Mouse (Mus musculus) lung, embryonic 14.5 days (tissue): Measurements from ENCODE around the gene Prrg2. TPM values are rescaled to one million over a fixed set of nuclear protein-coding genes. Genes with fewer than 3 reads are reported as not detected.

Experiments
- ATAC-seq: fragments of 200-750 bp; cut with Nextera tagmentation; 2 replicates; pipeline ENCODE4 v1.8.0; 2017; ENCODE audit warnings: mild to moderate bottlenecking, moderate TSS enrichment, moderate library complexity; ENCODE audit not compliant: insufficient read depth
- DNase-seq: peaks from one replicate; pipeline ENCODE4 v3.0.0-alpha.2; 2015
- H3K27ac ChIP-seq: fragments of 300-500 bp; sonication (generic); 2 replicates; pipeline ENCODE4 v1.5.1; 2014; ENCODE audit warnings: low read depth, mild to moderate bottlenecking, moderate library complexity
- H3K27me3 ChIP-seq: fragments of 300-500 bp; sonication (generic); 2 replicates; pipeline ENCODE4 v1.6.1; 2014; ENCODE audit warnings: low read length, control low read depth; ENCODE audit not compliant: insufficient read depth
- H3K36me3 ChIP-seq: fragments of 300-500 bp; sonication (generic); 2 replicates; pipeline ENCODE4 v1.6.1; 2014; ENCODE audit warnings: control low read depth; ENCODE audit not compliant: insufficient read depth
- H3K4me1 ChIP-seq: fragments of 300-500 bp; sonication (generic); 2 replicates; pipeline ENCODE4 v1.6.1; 2014; ENCODE audit warnings: antibody characterized with exemption, control low read depth; ENCODE audit not compliant: insufficient read depth
- H3K4me2 ChIP-seq: fragments of 300-500 bp; sonication (generic); 2 replicates; pipeline ENCODE4 v1.6.1; 2014; ENCODE audit warnings: mild to moderate bottlenecking
- H3K4me3 ChIP-seq: fragments of 300-500 bp; sonication (generic); 2 replicates; pipeline ENCODE4 v1.5.1; 2014; ENCODE audit warnings: low read depth, low read length
- H3K9ac ChIP-seq: fragments of 300-500 bp; sonication (generic); 2 replicates; pipeline ENCODE4 v1.6.1; 2014
- H3K9me3 ChIP-seq: fragments of 300-500 bp; sonication (generic); 2 replicates; pipeline ENCODE4 v1.6.1; 2016; ENCODE audit warnings: low read depth, low read length, control low read depth
- CTCF ChIP-seq: IDR thresholded peaks from 2 replicates; pipeline ENCODE4 v1.5.1; 2016; ENCODE audit warnings: antibody characterized with exemption, low read depth
- WGBS: fragments of 180-500 bp; shearing (Covaris S2); extraction: QIAGEN DNeasy Blood & Tissue Kit; methylation state at CpG from one replicate; pipeline ENCODE4 v1.1.7; 2014; 5-methylcytosine and 5-hydroxymethylcytosine counted together
- microRNA-seq: library from miRNA; unstranded; fragments of <30 nt; microRNA quantifications from one replicate; pipeline ENCODE4, GENCODE M21; 2016; ENCODE audit warnings: borderline number of aligned reads
- polyA plus RNA-seq: library from polyadenylated mRNA; unstranded; fragments of >200 nt; fragmentation: Nextera tagmentation; extraction: Ambion mirVana; gene quantifications from 2 replicates; pipeline ENCODE4 v1.2.1, GENCODE M21; 2014

The Prrg2 gene
- polyA plus RNA-seq, 1 experiment from 2014 or later: 19.2 TPM

- no peak for ATAC-seq
- WGBS: 90% methylated on average over 19 of the region's 19 CpGs
- H3K4me2 ChIP-seq: no peak overlapping the region
- no peak overlapping the region for H3K9ac ChIP-seq
- no peak for TF ChIP-seq CTCF
- H3K27ac ChIP-seq: no peak overlapping the region
- H3K27me3 ChIP-seq: no peaks in the 10 kb centered on the region
- no peak overlapping the region for H3K4me3 ChIP-seq
- H3K4me1 ChIP-seq: no peaks in the 10 kb centered on the region
- peaks cover 100% of the 10 kb centered on the region for H3K36me3 ChIP-seq
- H3K9me3 ChIP-seq: no peaks in the 10 kb centered on the region
- DNase-seq: no peak
These were observed 54.1 kb downstream of the Prrg2 start for GRCm38 (mm10) chr7:45008411-45008810.

GRCm38 (mm10) chr7:45007846-45008245 lies 54.6 kb downstream of the Prrg2 start:
- H3K36me3 ChIP-seq: peaks cover 100% of the 10 kb centered on the region
- no peak overlapping the region for H3K27ac ChIP-seq
- no peaks in the 10 kb centered on the region for H3K9me3 ChIP-seq
- no peak for DNase-seq
- ATAC-seq: no peak
- no peak overlapping the region for H3K9ac ChIP-seq
- TF ChIP-seq CTCF: no peak
- H3K4me3 ChIP-seq: no peak overlapping the region
- H3K27me3 ChIP-seq: no peaks in the 10 kb centered on the region
- no peak overlapping the region for H3K4me2 ChIP-seq
- WGBS: 91% methylated on average over 30 of the region's 30 CpGs
- no peaks in the 10 kb centered on the region for H3K4me1 ChIP-seq

GRCm38 (mm10) chr7:45007141-45007540 lies 55.3 kb downstream of the Prrg2 start:
- DNase-seq (no peak), ATAC-seq (no peak)
- no peaks in the 10 kb centered on the region for H3K9me3 ChIP-seq
- no peaks in the 10 kb centered on the region for H3K4me1 ChIP-seq
- no peak overlapping the region for H3K4me2 ChIP-seq
- no peak overlapping the region for H3K9ac ChIP-seq
- H3K36me3 ChIP-seq: peaks cover 100% of the 10 kb centered on the region
- WGBS: 94% methylated on average over 29 of the region's 29 CpGs
- no peak for TF ChIP-seq CTCF
- H3K27me3 ChIP-seq: no peaks in the 10 kb centered on the region
- H3K4me3 ChIP-seq: no peak overlapping the region
- H3K27ac ChIP-seq: no peak overlapping the region

- no peak overlapping the region for H3K27ac ChIP-seq
- no peaks in the 10 kb centered on the region for H3K9me3 ChIP-seq
- H3K9ac ChIP-seq: no peak overlapping the region
- DNase-seq (no peak), ATAC-seq (no peak)
- H3K27me3 ChIP-seq: no peaks in the 10 kb centered on the region
- H3K4me3 ChIP-seq: no peak overlapping the region
- no peak overlapping the region for H3K4me2 ChIP-seq
- H3K4me1 ChIP-seq: no peaks in the 10 kb centered on the region
- WGBS: 90% methylated on average over 12 of the region's 12 CpGs
- TF ChIP-seq CTCF: no peak
- H3K36me3 ChIP-seq: peaks cover 100% of the 10 kb centered on the region
These were observed 56.0 kb downstream of the Prrg2 start for GRCm38 (mm10) chr7:45006503-45006902.

GRCm38 (mm10) chr7:45005321-45005992 lies 57.0 kb downstream of the Prrg2 start:
- Histone ChIP-seq H3K4me3 (no peak overlapping the region), H3K9me3 (no peaks in the 10 kb centered on the region), H3K27ac (no peak overlapping the region), H3K36me3 (peaks cover 100% of the 10 kb centered on the region), H3K4me1 (no peaks in the 10 kb centered on the region), H3K27me3 (no peaks in the 10 kb centered on the region), H3K9ac (no peak overlapping the region), H3K4me2 (no peak overlapping the region)
- ATAC-seq (no peak), DNase-seq (no peak)
- TF ChIP-seq CTCF: no peak
- 75% methylated on average over 6 of the region's 6 CpGs for WGBS

- no peak overlapping the region for H3K9ac ChIP-seq
- no peak overlapping the region for H3K27ac ChIP-seq
- ATAC-seq (no peak), DNase-seq (peak; percentile 37)
- no peaks in the 10 kb centered on the region for H3K9me3 ChIP-seq
- H3K4me1 ChIP-seq: no peaks in the 10 kb centered on the region; the same call in 1 of the 2 replicates
- no peak overlapping the region for H3K4me2 ChIP-seq
- no peaks in the 10 kb centered on the region for H3K27me3 ChIP-seq
- no peak for TF ChIP-seq CTCF
- 58% methylated on average over 3 of the region's 3 CpGs for WGBS
- peaks cover 100% of the 10 kb centered on the region for H3K36me3 ChIP-seq
- H3K4me3 ChIP-seq: no peak overlapping the region
These were observed 57.9 kb downstream of the Prrg2 start for GRCm38 (mm10) chr7:45004546-45004945.

Small RNA genes lying within 50 kb of the gene (microRNA-seq; reads per million reads assigned to microRNA genes)
- gene Mir7054: not detected

Other genes starting within 250 kb of the Prrg2 start
- gene Nup62, start 246.6 kb downstream of the Prrg2 start, polyA plus RNA-seq: 65.8 and 68.9 TPM in 2 replicates
- gene Il4i1, start 246.3 kb downstream of the Prrg2 start, polyA plus RNA-seq: 0.93 and 1.5 TPM in 2 replicates
- 3.1 TPM in 2 replicates for gene Atf5, start 246.0 kb downstream of the Prrg2 start, polyA plus RNA-seq
- 61.9 and 76.9 TPM in 2 replicates for gene Akt1s1, start 213.7 kb downstream of the Prrg2 start, polyA plus RNA-seq
- 60.1 and 73.7 TPM in 2 replicates for gene Tbc1d17, start 213.6 kb downstream of the Prrg2 start, polyA plus RNA-seq
- gene Pnkp, start 205.5 kb downstream of the Prrg2 start, polyA plus RNA-seq: 30.3 and 30.7 TPM in 2 replicates
- 386 and 443 TPM in 2 replicates for gene Ptov1, start 192.9 kb downstream of the Prrg2 start, polyA plus RNA-seq
- 77.9 and 79.5 TPM in 2 replicates for gene Med25, start 170.0 kb downstream of the Prrg2 start, polyA plus RNA-seq
- gene Fuz, start 166.6 kb downstream of the Prrg2 start, polyA plus RNA-seq: 17.7 and 19.1 TPM in 2 replicates
- 73.6 and 83.2 TPM in 2 replicates for gene Ap2a1, start 133.2 kb downstream of the Prrg2 start, polyA plus RNA-seq
- gene Tsks, start 119.5 kb downstream of the Prrg2 start, polyA plus RNA-seq: 0.11 and 0.14 TPM in 2 replicates
- gene Cpt1c, start 87.8 kb downstream of the Prrg2 start, polyA plus RNA-seq: 14.9 and 15.5 TPM in 2 replicates
- 228 and 238 TPM in 2 replicates for gene Prmt1, start 76.1 kb downstream of the Prrg2 start, polyA plus RNA-seq
- 78.7 and 83.0 TPM in 2 replicates for gene Irf3, start 65.0 kb downstream of the Prrg2 start, polyA plus RNA-seq
- gene Bcl2l12, start 64.0 kb downstream of the Prrg2 start, polyA plus RNA-seq: 69.9 and 76.9 TPM in 2 replicates
- 45.9 and 53.6 TPM in 2 replicates for gene Scaf1, start 46.3 kb downstream of the Prrg2 start, polyA plus RNA-seq
- gene Rras, start 44.7 kb downstream of the Prrg2 start, polyA plus RNA-seq: 46.2 and 46.5 TPM in 2 replicates
- 14.2 and 16.2 TPM in 2 replicates for gene Prr12, start 9.8 kb downstream of the Prrg2 start, polyA plus RNA-seq
- 68.6 and 71.9 TPM in 2 replicates for gene Nosip, start 248 bp downstream of the Prrg2 start, polyA plus RNA-seq
- gene Rcn3, start 29.5 kb upstream of the Prrg2 start, polyA plus RNA-seq: 344 and 360 TPM in 2 replicates
- 56.4 and 57.0 TPM in 2 replicates for gene Fcgrt, start 41.2 kb upstream of the Prrg2 start, polyA plus RNA-seq
- gene Rps11, start 61.8 kb upstream of the Prrg2 start, polyA plus RNA-seq: 1,873 and 1,878 TPM in 2 replicates
- 1,527 and 1,587 TPM in 2 replicates for gene Rpl13a, start 66.1 kb upstream of the Prrg2 start, polyA plus RNA-seq
- gene Gm45713, start 73.6 kb upstream of the Prrg2 start, polyA plus RNA-seq: 1.2 and 1.4 TPM in 2 replicates
- gene Flt3l, start 73.8 kb upstream of the Prrg2 start, polyA plus RNA-seq: 0.72 and 1.1 TPM in 2 replicates
- gene Pih1d1, start 91.6 kb upstream of the Prrg2 start, polyA plus RNA-seq: 110 and 112 TPM in 2 replicates
- gene Aldh16a1, start 91.9 kb upstream of the Prrg2 start, polyA plus RNA-seq: 52.1 and 52.9 TPM in 2 replicates
- gene Slc17a7, start 101.3 kb upstream of the Prrg2 start, polyA plus RNA-seq: 0.09 and 0.97 TPM in 2 replicates
- not detected in 2 replicates for gene Gfy, start 116.9 kb upstream of the Prrg2 start, polyA plus RNA-seq
- not detected in 2 replicates for gene Pth2, start 118.3 kb upstream of the Prrg2 start, polyA plus RNA-seq
- gene Ccdc155, start 142.2 kb upstream of the Prrg2 start, polyA plus RNA-seq: 0.19 and 0.38 TPM in 2 replicates
- 0.45 TPM in 1 of 2 replicates, not detected in the other for gene Dkkl1, start 149.5 kb upstream of the Prrg2 start, polyA plus RNA-seq
- 204 and 222 TPM in 2 replicates for gene Tead2, start 153.1 kb upstream of the Prrg2 start, polyA plus RNA-seq
- gene Cd37, start 176.4 kb upstream of the Prrg2 start, polyA plus RNA-seq: 2.1 and 2.9 TPM in 2 replicates
- gene Slc6a16, start 178.4 kb upstream of the Prrg2 start, polyA plus RNA-seq: not detected in 2 replicates
- not detected in 2 replicates for gene Slc6a21, start 214.8 kb upstream of the Prrg2 start, polyA plus RNA-seq